Mouse (Mus musculus): ENCODE results near the gene Strip2. TPM values are rescaled to one million over a fixed set of nuclear protein-coding genes. Genes with fewer than 3 reads are reported as not detected.

Strip2 gene
- total and polyA plus RNA-seq, 3 experiments = 0.42 to 1.4 (median 1.3) TPM

DNA sequence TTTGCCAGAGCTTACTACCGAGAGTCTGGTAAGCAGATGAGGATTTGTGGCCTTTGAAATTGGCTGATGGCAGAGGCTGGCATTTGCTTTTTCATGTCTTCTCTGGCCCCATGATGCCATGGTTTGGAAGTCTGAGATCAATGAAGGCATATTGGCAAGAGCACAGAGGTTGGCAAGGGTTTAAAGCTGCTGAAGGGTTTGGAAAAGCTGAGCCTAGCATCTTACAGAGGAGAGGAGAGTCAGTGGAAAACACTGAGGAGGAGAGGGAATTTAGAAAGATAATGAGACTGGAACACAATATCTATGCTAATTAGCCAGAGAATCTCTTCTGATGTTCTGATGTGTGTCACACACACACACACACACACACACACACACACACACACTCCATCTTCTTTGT, 27.7 kb downstream of the Strip2 start:
- dilution Hi-C loops (cut with MboI; ENCODE audit: extremely low pct_ligation_motif_present, extremely low pct_unique_long_range_greater_than_20kb, low sequenced_read_pairs) = no loop called here
- no peaks in the 10 kb centered on the region for H3K9me3 ChIP-seq (replicated peaks; ENCODE audit: low read length)
- H3K36me3 ChIP-seq (replicated peaks in 1 of 2; ENCODE audit: control insufficient read depth in 1 of 2, insufficient read depth in 1 of 2, low read length in 1 of 2) = peaks cover 0 to 5% of the 10 kb centered on the region in 2 experiments
- no peak overlapping the region for H3K4me2 ChIP-seq (ENCODE audit: insufficient read depth, low read depth, poor library complexity, severe bottlenecking)
- H3K27me3 ChIP-seq (replicated peaks) = no peaks in the 10 kb centered on the region
- no peak overlapping the region for H3K9ac ChIP-seq (ENCODE audit: insufficient read depth, low read depth)
- H3K79me2 ChIP-seq (replicated peaks; ENCODE audit: control insufficient read depth, extremely low read depth, insufficient read depth, poor library complexity, severe bottlenecking) = no peaks in the 10 kb centered on the region
- in situ Hi-C loops (cut with MboI; ENCODE audit: low pct_ligation_motif_present, low pct_unique_long_range_greater_than_20kb, low sequenced_read_pairs) = no loop called here
- DNase-seq (ENCODE audit: extremely low read depth) = no peak
- no peak overlapping the region for H3K4me3 ChIP-seq (replicated peaks in 1 of 3; ENCODE audit: low read depth in 2 of 3, low read length in 2 of 3, poor library complexity in 1 of 3)
- TF ChIP-seq E2F4 (IDR thresholded peaks at IDR 0.05; ENCODE audit: insufficient replicate concordance, low read depth, low read length) (no peak), JUND (conservative IDR thresholded peaks at IDR 0.05; ENCODE audit: low read depth, low read length) (no peak), BHLHE40 (IDR thresholded peaks at IDR 0.05; ENCODE audit: low read depth, low read length) (no peak), TCF12 (IDR thresholded peaks at IDR 0.05; ENCODE audit: low read depth, low read length) (no peak), GABPA (IDR thresholded peaks at IDR 0.05; ENCODE audit: insufficient replicate concordance, low read depth, low read length) (no peak), TBP (conservative IDR thresholded peaks at IDR 0.05; ENCODE audit: low read depth, low read length) (no peak), NRF1 (IDR thresholded peaks at IDR 0.05; ENCODE audit: low read depth, low read length) (no peak), ZMIZ1 (IDR thresholded peaks at IDR 0.05; ENCODE audit: low read depth, low read length) (no peak), PAX5 (IDR thresholded peaks at IDR 0.05; ENCODE audit: low read length) (no peak), MAX (IDR thresholded peaks at IDR 0.05; ENCODE audit: low read length) (no peak), POLR2AphosphoS2 (IDR thresholded peaks at IDR 0.05; ENCODE audit: low read depth, low read length) (no peak), MEF2A (IDR thresholded peaks at IDR 0.05; ENCODE audit: borderline replicate concordance, low read depth, low read length) (no peak), KAT2A (IDR thresholded peaks at IDR 0.05; ENCODE audit: insufficient replicate concordance, low read length) (no peak), UBTF (IDR thresholded peaks at IDR 0.05; ENCODE audit: low read depth, low read length) (no peak), ETS1 (conservative IDR thresholded peaks at IDR 0.05; ENCODE audit: low read depth, low read length) (no peak)
- H3K27ac ChIP-seq (ENCODE audit: insufficient read depth, low read depth) = no peak overlapping the region
- H3K4me1 ChIP-seq (ENCODE audit: control insufficient read depth in 1 of 2, insufficient read depth in 2 of 2) = peaks cover 0 to 6% of the 10 kb centered on the region in 2 experiments; a peak in 1 of 4 replicates

DNA sequence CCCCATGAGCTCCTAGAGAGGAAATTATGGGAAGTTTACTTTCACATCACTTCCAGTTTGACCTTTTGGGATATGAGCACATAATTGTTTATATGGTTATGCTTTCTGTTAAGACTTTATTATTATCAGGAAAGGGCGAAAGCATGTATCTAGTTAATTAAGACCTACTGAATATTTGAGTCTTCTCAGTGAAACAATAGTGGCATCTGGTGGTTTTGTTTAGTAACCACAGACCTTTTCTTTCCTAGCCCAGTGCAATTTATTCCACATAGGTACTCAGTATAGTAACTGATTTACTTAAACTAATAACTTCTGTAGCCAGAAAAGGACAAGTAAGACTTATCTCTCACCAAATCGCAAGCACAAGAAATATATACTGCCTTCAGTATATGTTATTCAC, 29.8 kb downstream of the Strip2 start:
- no peaks in the 10 kb centered on the region for H3K4me1 ChIP-seq (ENCODE audit: control insufficient read depth in 1 of 2, insufficient read depth in 2 of 2)
- in situ Hi-C loops (cut with MboI; ENCODE audit: low pct_ligation_motif_present, low pct_unique_long_range_greater_than_20kb, low sequenced_read_pairs) (no loop called here), dilution Hi-C loops (cut with MboI; ENCODE audit: extremely low pct_ligation_motif_present, extremely low pct_unique_long_range_greater_than_20kb, low sequenced_read_pairs) (no loop called here)
- no peaks in the 10 kb centered on the region for H3K27me3 ChIP-seq (replicated peaks)
- H3K9ac ChIP-seq (ENCODE audit: insufficient read depth, low read depth) = no peak overlapping the region
- peaks cover 0 to 2% of the 10 kb centered on the region in 2 experiments for H3K36me3 ChIP-seq (replicated peaks in 1 of 2; ENCODE audit: control insufficient read depth in 1 of 2, insufficient read depth in 1 of 2, low read length in 1 of 2)
- DNase-seq (ENCODE audit: extremely low read depth) = peak; percentile 19
- H3K27ac ChIP-seq (ENCODE audit: insufficient read depth, low read depth) = no peak overlapping the region
- no peak overlapping the region for H3K4me3 ChIP-seq (replicated peaks in 1 of 3; ENCODE audit: low read depth in 2 of 3, low read length in 2 of 3, poor library complexity in 1 of 3)
- H3K79me2 ChIP-seq (replicated peaks; ENCODE audit: control insufficient read depth, extremely low read depth, insufficient read depth, poor library complexity, severe bottlenecking) = no peaks in the 10 kb centered on the region
- H3K4me2 ChIP-seq (ENCODE audit: insufficient read depth, low read depth, poor library complexity, severe bottlenecking) = no peak overlapping the region
- no peaks in the 10 kb centered on the region for H3K9me3 ChIP-seq (replicated peaks; ENCODE audit: low read length)
- TF ChIP-seq MEF2A (IDR thresholded peaks at IDR 0.05; ENCODE audit: borderline replicate concordance, low read depth, low read length) = no peak
- TF ChIP-seq UBTF (IDR thresholded peaks at IDR 0.05; ENCODE audit: low read depth, low read length) = no peak
- TF ChIP-seq KAT2A (IDR thresholded peaks at IDR 0.05; ENCODE audit: insufficient replicate concordance, low read length) = no peak
- no peak for TF ChIP-seq ZKSCAN1 (IDR thresholded peaks at IDR 0.05; ENCODE audit: borderline replicate concordance, low read depth, low read length)
- TF ChIP-seq JUN (IDR thresholded peaks at IDR 0.05; ENCODE audit: insufficient read depth, low read depth, low read length) = no peak
- TF ChIP-seq NELFE (IDR thresholded peaks at IDR 0.05; ENCODE audit: low read depth, low read length) = no peak
- TF ChIP-seq EP300 (IDR thresholded peaks at IDR 0.05; ENCODE audit: low read length) = no peak
- peak; percentile 82 for TF ChIP-seq RAD21 (IDR thresholded peaks at IDR 0.05; ENCODE audit: low read depth, low read length)
- no peak for TF ChIP-seq ZC3H11A (IDR thresholded peaks at IDR 0.05; ENCODE audit: low read depth, low read length)
- TF ChIP-seq MYC (IDR thresholded peaks at IDR 0.05; ENCODE audit: low read depth, low read length) = no peak
- no peak for TF ChIP-seq ELF1 (IDR thresholded peaks at IDR 0.05; ENCODE audit: low read depth, low read length)
- TF ChIP-seq GABPA (IDR thresholded peaks at IDR 0.05; ENCODE audit: insufficient replicate concordance, low read depth, low read length) = no peak
- peak; percentile 66 for TF ChIP-seq SMC3 (IDR thresholded peaks at IDR 0.05; ENCODE audit: low read depth, low read length)
- no peak for TF ChIP-seq NRF1 (IDR thresholded peaks at IDR 0.05; ENCODE audit: low read depth, low read length)
- no peak for TF ChIP-seq POLR2A (IDR thresholded peaks at IDR 0.05; ENCODE audit: low read depth, low read length)
- no peak for TF ChIP-seq BHLHE40 (IDR thresholded peaks at IDR 0.05; ENCODE audit: low read depth, low read length)
- TF ChIP-seq CTCF (conservative IDR thresholded peaks at IDR 0.05 in 1 of 2, IDR thresholded peaks at IDR 0.05 in 1 of 2; ENCODE audit: low read depth in 2 of 2, low read length in 2 of 2) = peak in 1 of 2 experiments; percentile 71; a peak in 2 of 4 replicates
- no peak for TF ChIP-seq MAX (IDR thresholded peaks at IDR 0.05; ENCODE audit: low read length)
- no peak for TF ChIP-seq HCFC1 (IDR thresholded peaks at IDR 0.05; ENCODE audit: low read depth, low read length)
- no peak for TF ChIP-seq POLR2AphosphoS2 (IDR thresholded peaks at IDR 0.05; ENCODE audit: low read depth, low read length)
